Mouse (Mus musculus): ENCODE results near the gene Fgf11. TPM values are rescaled to one million over a fixed set of nuclear protein-coding genes. Genes with fewer than 3 reads are reported as not detected.

Gene Fgf11
- polyA plus RNA-seq, 1 experiment from 2014 or later = 6.2 TPM

DNA sequence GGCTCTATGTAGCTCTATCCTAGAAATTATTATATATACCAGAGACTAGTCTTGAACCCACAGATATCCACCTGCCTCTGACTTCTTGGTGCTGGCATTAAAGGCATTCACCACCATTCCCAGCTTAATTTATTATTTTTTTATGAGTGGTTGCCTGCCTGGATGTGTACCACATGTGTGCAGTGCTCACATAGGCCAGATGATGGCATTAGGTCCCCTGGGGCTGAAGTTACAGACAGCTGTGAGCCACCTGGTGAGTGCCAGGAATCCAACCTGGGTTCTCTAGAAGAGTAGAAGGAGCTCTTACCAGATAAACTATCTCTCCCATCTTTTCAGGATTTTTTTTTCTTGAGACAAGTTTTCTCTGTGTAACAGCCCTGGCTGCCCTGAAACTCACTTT is 8.6 kb upstream of the Fgf11 start:
- H3K4me2 ChIP-seq (replicated peaks) = no peak overlapping the region

DNA sequence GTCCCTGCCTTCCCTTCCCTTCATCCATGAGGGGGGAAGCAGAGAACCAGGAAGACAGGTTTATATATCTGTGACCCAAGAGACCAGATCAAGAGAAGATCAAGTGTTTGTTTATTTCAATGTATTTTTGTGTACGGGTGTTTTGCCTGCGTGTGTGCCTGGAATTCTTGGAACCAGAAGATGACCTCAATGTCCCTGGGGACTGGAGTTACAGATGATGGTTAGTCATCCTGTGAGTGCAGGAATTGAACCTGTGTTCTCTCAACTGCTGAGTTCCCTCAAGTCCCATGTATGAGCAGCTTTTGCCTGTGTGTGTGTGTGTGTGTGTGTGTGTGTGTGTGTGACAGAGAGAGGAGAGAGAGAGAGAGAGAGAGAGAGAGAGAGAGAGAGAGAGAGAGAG is 6.0 kb upstream of the Fgf11 start:
- WGBS = 86% methylated on average over 2 of the region's 2 CpGs
- ATAC-seq (replicated peaks) = no peak
- no peak overlapping the region for H3K4me2 ChIP-seq (replicated peaks)
- no peaks in the 10 kb centered on the region for H3K9me3 ChIP-seq
- H3K4me3 ChIP-seq = no peak overlapping the region
- H3K4me1 ChIP-seq = peaks cover 29% of the 10 kb centered on the region
- H3K27ac ChIP-seq (replicated peaks) = no peak overlapping the region
- no peaks in the 10 kb centered on the region for H3K36me3 ChIP-seq
- no peak overlapping the region for H3K9ac ChIP-seq (replicated peaks)
- H3K27me3 ChIP-seq = peaks cover 19% of the 10 kb centered on the region

More for the DNA sequence above, 8.6 kb upstream of the Fgf11 start:
- peaks cover 11% of the 10 kb centered on the region for H3K27me3 ChIP-seq
- H3K9ac ChIP-seq (replicated peaks) = no peak overlapping the region
- H3K4me3 ChIP-seq = no peak overlapping the region
- H3K27ac ChIP-seq (replicated peaks) = no peak overlapping the region
- no peak for ATAC-seq (replicated peaks)
- 0 out of 2 replicates have a peak, but pooled peaks cover 3% of the 10 kb centered on the region for H3K4me1 ChIP-seq
- H3K36me3 ChIP-seq = no peaks in the 10 kb centered on the region
- no peaks in the 10 kb centered on the region for H3K9me3 ChIP-seq

DNA sequence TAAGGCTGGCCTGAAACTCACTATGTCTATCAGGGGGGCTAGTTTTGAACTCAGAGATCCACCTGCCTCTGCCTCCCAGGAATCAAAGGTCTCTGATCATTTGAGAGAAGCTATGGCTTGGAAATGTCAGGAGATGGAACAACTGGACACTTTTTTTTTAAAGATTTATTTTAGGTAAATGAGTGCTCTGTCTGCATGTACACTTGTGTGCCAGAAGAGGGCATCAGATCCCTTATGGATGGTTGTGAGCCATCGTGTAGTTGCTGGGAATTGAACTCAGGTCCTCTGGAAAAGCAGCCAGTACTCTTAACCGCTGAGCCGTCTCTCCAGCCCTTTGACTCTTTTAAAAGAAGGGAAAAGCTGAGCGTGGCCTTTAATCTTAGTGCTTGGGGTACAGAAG is 4.7 kb upstream of the Fgf11 start:
- no peak overlapping the region for H3K27ac ChIP-seq (replicated peaks)
- H3K9me3 ChIP-seq = no peaks in the 10 kb centered on the region
- peaks cover 19% of the 10 kb centered on the region for H3K27me3 ChIP-seq
- H3K36me3 ChIP-seq = no peaks in the 10 kb centered on the region
- H3K4me3 ChIP-seq = no peak overlapping the region
- no peak for ATAC-seq (replicated peaks)
- H3K9ac ChIP-seq (replicated peaks) = no peak overlapping the region
- H3K4me1 ChIP-seq = peaks cover 42% of the 10 kb centered on the region
- H3K4me2 ChIP-seq (replicated peaks) = no peak overlapping the region
- 84% methylated on average over 4 of the region's 4 CpGs for WGBS

DNA sequence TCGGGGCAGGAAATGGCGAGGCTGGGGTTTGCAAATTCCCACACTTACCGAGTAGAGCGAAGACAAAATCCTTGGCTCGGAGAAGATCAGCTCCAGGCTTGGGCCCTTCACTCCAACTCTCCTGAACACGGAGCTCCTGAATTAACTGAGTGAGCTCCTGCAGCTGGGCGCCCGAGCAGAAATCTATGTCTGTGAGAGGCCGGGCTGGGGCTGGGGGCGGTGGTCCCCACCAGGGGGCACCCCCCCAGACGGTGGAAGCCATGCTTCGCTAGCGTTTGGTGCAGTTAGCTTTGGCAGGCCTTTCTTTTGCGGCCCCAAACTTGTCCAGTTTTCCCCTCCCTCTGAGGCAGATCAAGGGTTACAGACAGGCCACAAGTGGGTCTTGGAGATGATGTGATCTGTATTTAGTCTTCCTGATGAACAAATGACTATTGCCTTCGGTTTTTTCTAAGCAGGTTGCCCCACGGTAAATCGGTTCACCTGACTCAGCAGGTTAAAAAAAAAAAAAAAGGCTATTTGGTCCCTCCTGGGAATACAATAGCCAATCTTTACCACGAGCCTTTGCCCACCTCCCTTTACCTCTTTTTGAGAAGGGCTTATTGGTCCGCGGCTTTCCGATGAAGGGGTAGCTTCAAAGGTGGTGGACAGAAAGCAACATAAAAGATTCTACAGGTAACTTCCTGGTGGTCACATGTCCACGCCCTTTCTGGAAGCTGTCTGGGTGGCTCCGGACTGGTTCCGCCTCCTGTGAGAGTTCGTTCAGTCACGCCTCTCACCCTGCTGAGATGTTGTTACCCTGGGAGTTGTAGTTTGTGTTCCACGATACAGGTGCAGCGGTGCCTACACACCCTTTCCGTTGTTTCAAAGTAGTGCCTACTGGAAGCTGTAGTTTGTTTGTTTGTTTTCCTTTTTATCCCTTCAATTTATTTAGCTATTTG is 3.6 kb upstream of the Fgf11 start, which contains the start of gene Tmem102:
Gene Tmem102 (minus strand): TSS at position 653 of the 938 bp plus-strand sequence.
- Histone ChIP-seq H3K9ac (replicated peaks) (no peak within 1 kb of the TSS), H3K4me3 (0 out of 2 replicates have a peak within 1 kb of the TSS, but pooled peaks have one; percentile 68)
- 4% methylated on average over 29 of the region's 29 CpGs for WGBS

DNA sequence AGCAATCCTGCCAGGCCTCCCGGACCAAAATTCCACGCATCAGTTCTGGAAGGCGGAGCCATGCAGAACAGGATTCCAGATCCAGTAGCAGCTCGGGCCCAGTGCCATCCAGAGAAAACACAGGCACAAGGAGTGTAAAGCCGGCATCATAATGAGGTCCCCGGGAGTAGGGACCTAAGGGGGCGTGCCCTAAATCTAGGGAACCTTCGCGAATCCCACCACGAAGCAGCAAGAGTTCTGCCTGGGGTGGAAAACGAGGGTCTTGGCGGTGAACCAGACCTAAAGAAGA is 2.9 kb upstream of the Fgf11 start:
- WGBS = 6% methylated on average over 12 of the region's 12 CpGs
- Histone ChIP-seq H3K9ac (replicated peaks) (no peak overlapping the region), H3K4me2 (replicated peaks) (peak overlapping the region; percentile 98)

More for the DNA sequence above, 3.6 kb upstream of the Fgf11 start, which contains the start of gene Tmem102:
- no peaks in the 10 kb centered on the region for H3K36me3 ChIP-seq
- peaks cover 46% of the 10 kb centered on the region for H3K4me1 ChIP-seq
- H3K27ac ChIP-seq (replicated peaks) = no peak within 1 kb of the TSS
- H3K9me3 ChIP-seq = no peaks in the 10 kb centered on the region
- ATAC-seq (replicated peaks) = no peak
- H3K27me3 ChIP-seq = peaks cover 19% of the 10 kb centered on the region
- peak within 1 kb of the TSS; percentile 98 for H3K4me2 ChIP-seq (replicated peaks)

DNA sequence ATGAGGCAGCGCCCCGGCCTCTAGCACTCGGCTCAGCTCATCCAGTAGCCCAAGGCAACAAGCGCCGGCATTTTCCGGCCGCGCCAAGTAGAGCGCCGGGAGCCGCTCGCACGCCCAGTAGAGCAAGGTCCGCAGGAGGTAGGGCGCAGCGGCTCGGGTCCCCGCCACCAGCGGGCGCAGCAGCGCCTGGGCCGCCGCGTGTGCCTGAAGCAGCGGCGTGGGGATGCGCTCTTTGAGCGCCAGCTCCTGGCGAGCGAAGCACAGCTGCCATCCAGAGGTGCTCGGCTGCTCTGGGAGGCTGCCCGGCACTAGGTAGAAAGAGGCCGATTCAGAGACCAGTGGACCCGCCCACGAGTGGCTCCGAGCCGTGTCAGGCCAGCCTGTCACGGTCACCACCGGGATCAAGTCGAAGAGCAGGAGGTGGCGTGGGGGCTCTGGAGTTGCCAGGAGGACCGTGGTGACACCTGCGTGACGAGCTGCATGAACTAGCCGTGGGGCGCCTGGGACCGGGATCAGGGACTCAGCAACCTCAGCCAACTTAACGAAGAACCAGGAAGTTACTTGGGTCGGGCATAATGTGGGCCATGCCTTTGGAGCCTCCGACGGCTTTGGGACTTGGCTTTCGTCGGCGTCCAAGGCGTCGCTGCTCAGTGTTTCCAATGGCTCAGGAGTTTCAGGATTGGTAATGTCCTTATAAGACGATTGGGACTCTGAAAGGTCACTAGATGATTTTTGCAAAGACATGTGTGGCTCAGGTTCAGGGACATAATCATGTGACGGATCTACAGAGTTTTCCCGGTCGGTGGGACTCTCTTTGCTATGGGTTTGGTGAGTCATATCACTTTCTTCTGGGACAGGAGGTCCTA is 2.4 kb upstream of the Fgf11 start:
- Histone ChIP-seq H3K9me3 (no peaks in the 10 kb centered on the region), H3K4me1 (peaks cover 59% of the 10 kb centered on the region), H3K36me3 (no peaks in the 10 kb centered on the region), H3K27me3 (peaks cover 19% of the 10 kb centered on the region), H3K4me3 (peak overlapping the region; percentile 68), H3K4me2 (replicated peaks) (peak overlapping the region; percentile 98), H3K27ac (replicated peaks) (peak overlapping the region; percentile 98; the same call in 1 of the 2 replicates), H3K9ac (replicated peaks) (peak overlapping the region; percentile 76)
- peak; percentile 27; the same call in 1 of the 2 replicates for ATAC-seq (replicated peaks)
- 1% methylated on average over 60 of the region's 60 CpGs for WGBS

More for the DNA sequence above, 2.9 kb upstream of the Fgf11 start:
- no peaks in the 10 kb centered on the region for H3K9me3 ChIP-seq
- 0 out of 2 replicates have a peak overlapping the region, but pooled peaks have one; percentile 68 for H3K4me3 ChIP-seq
- H3K4me1 ChIP-seq = peaks cover 53% of the 10 kb centered on the region
- peaks cover 19% of the 10 kb centered on the region for H3K27me3 ChIP-seq
- H3K36me3 ChIP-seq = no peaks in the 10 kb centered on the region
- no peak for ATAC-seq (replicated peaks)
- no peak overlapping the region for H3K27ac ChIP-seq (replicated peaks)

DNA sequence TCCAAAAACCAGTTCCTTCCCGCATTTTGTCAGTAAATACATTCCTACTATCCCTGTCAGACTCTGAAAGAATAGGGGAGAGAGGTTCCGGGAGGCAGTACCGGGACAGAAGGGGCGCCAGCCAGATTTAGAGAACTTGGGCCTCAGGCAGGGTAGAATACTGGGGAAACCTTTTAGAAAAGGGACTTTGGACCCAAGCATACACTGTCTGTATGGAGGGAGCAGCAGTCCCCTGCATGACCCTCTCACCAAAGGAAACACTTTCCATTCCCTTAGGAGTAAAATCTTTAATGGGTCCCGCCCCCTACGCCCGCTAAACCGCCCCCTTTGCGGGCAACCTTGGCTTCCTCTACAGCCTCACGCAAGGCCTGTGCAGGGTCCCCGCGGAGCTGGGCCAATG is 1.7 kb upstream of the Fgf11 start:
- Histone ChIP-seq H3K36me3 (no peaks in the 10 kb centered on the region), H3K9me3 (no peaks in the 10 kb centered on the region), H3K4me3 (peak overlapping the region; percentile 68), H3K27me3 (peaks cover 19% of the 10 kb centered on the region), H3K4me1 (peaks cover 62% of the 10 kb centered on the region), H3K4me2 (replicated peaks) (peak overlapping the region; percentile 98), H3K27ac (replicated peaks) (peak overlapping the region; percentile 98), H3K9ac (replicated peaks) (peak overlapping the region; percentile 76)
- under 1% methylated on average over 12 of the region's 12 CpGs for WGBS
- peak; percentile 1; the same call in 1 of the 2 replicates for ATAC-seq (replicated peaks)

DNA sequence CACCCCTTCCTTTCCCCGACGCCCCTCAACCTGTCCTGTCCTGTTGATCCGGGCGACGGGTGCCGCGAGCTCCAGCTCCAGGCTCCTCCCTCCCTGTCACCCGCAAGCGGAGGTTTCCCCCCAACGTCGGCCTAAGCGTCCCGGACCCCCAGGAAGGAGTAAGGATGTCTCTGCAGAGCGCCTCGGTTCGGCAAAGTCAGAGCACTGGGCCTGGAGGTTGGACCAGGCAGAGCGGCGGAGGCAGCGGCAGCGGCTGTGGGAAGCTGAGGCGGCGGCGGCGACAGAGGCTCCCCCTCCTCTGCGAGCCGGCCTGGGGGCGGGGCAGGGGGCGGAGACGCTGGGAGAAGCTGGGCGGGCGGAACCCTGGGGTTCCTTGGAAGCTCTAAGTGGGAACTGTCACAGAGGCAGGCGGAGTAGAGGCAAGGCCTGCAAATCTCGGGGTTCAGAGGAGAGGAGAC is 1.0 kb upstream of the Fgf11 start:
- Histone ChIP-seq H3K4me1 (peaks cover 62% of the 10 kb centered on the region), H3K36me3 (no peaks in the 10 kb centered on the region), H3K4me2 (replicated peaks) (peak overlapping the region; percentile 98), H3K27ac (replicated peaks) (peak overlapping the region; percentile 98), H3K9ac (replicated peaks) (peak overlapping the region; percentile 76), H3K4me3 (peak overlapping the region; percentile 68), H3K9me3 (no peaks in the 10 kb centered on the region), H3K27me3 (peaks cover 19% of the 10 kb centered on the region)
- under 1% methylated on average over 33 of the region's 33 CpGs for WGBS
- ATAC-seq (replicated peaks) = peak; percentile 18; the same call in 1 of the 2 replicates

DNA sequence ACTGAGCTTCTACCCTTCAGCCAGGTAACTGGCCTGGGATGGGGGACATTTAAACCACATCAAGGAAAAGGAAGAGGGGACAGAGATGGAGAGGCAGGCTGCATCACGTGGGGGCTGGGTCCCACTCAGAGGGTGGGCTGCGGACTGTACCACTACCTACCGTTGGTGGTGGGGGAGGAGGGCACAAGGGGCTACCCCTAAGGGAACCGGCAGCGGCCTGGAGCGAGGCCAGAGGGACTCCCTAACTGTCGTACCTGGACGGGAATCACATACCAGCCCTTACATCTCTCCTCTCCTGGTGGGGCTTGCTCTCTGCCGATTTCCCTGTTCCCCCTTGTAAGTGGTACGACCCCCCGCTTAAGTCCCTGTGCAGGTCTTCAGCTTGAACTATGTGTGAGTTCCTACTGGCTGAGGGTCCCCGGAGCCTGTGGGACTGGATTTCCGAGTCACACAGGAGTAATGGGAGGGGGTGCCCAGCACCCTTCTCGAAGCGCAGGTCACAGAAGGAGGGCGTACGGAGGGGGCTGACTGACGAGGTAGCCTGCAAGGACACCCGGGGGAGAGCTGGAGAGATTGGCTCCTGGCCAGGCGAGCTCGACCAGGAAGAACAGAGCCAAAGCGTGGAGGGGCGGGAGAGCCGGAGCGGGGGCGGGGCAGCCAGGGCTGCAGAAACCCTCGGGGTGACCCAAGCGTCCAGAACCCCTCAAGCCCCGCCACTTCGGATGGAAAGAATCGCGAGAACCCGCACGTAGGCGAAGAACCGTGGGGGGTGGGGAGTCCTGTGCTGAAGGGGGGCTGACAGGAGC is 1.1 kb downstream of the Fgf11 start:
- peak overlapping the region; percentile 76 for H3K9ac ChIP-seq (replicated peaks)
- H3K4me2 ChIP-seq (replicated peaks) = peak overlapping the region; percentile 98
- H3K27me3 ChIP-seq = peaks cover 14% of the 10 kb centered on the region
- peak; percentile 80 for ATAC-seq (replicated peaks)
- H3K36me3 ChIP-seq = no peaks in the 10 kb centered on the region
- WGBS = under 1% methylated on average over 36 of the region's 36 CpGs
- no peaks in the 10 kb centered on the region for H3K9me3 ChIP-seq
- peak overlapping the region; percentile 98 for H3K27ac ChIP-seq (replicated peaks)
- peaks cover 68% of the 10 kb centered on the region for H3K4me1 ChIP-seq
- H3K4me3 ChIP-seq = peak overlapping the region; percentile 68

DNA sequence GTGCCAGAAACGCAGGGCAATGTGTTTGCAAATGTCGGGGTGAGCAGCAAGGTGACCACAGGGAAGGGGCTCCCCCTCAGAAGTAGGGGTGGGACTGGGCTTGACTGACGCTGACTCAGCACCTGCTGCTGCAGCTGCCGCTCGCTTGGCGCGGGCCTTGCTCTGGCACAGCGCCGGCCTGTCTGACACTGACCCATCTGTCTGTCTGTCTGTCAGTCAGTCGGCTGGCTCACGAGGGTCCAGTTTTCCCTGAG is 1.6 kb downstream of the Fgf11 start:
- peak overlapping the region; percentile 98 for H3K27ac ChIP-seq (replicated peaks)
- 1% methylated on average over 11 of the region's 11 CpGs for WGBS
- no peaks in the 10 kb centered on the region for H3K9me3 ChIP-seq
- peak overlapping the region; percentile 98 for H3K4me2 ChIP-seq (replicated peaks)
- ATAC-seq (replicated peaks) = peak; percentile 39
- peaks cover 67% of the 10 kb centered on the region for H3K4me1 ChIP-seq
- peak overlapping the region; percentile 76 for H3K9ac ChIP-seq (replicated peaks)
- peaks cover 8% of the 10 kb centered on the region for H3K27me3 ChIP-seq
- H3K36me3 ChIP-seq = no peaks in the 10 kb centered on the region
- H3K4me3 ChIP-seq = peak overlapping the region; percentile 68

DNA sequence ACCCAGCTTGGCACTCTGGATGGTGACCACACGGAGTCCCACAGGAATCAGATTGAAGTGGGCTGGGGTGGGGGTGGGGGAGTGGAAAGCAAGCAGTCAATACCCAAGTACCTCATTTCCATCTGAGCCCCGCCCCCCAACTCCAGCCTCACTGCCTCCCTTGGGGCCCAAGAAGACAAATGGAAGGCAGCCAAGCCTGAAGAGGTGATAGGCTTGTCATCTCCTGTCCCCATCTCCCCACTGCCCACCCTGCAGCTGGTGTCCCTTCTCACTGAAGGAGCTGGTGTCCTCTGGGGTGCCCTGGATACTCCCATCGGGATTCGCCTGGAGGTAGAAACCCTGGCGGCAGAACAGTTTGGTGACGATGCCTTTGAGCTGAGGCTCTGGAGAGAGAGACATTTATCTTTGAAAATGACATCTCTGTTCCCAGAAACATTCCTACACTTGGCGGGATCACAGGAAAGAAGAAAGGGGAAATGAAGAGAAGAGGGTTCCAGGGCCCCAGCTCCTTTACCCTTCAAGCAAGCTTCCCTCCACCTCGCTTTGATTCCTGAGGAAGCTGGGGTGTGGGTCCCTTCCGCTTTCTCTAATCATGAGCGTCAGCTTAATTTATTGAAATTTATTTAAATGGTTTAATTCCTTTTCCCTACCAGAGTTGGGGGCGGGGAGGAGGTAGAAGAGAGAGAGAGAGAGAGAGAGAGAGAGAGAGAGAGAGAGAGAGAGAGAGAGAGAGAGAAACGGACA is 2.1 kb downstream of the Fgf11 start:
- peak overlapping the region; percentile 98 for H3K4me2 ChIP-seq (replicated peaks)
- peak overlapping the region; percentile 76 for H3K9ac ChIP-seq (replicated peaks)
- no peaks in the 10 kb centered on the region for H3K9me3 ChIP-seq
- peaks cover 3% of the 10 kb centered on the region for H3K27me3 ChIP-seq
- H3K27ac ChIP-seq (replicated peaks) = peak overlapping the region; percentile 98
- 13% methylated on average over 12 of the region's 12 CpGs for WGBS
- H3K4me3 ChIP-seq = peak overlapping the region; percentile 68
- H3K4me1 ChIP-seq = peaks cover 65% of the 10 kb centered on the region
- H3K36me3 ChIP-seq = no peaks in the 10 kb centered on the region
- ATAC-seq (replicated peaks) = no peak
